Mouse (Mus musculus): ENCODE results near the gene Avpr1b. TPM values are rescaled to one million over a fixed set of nuclear protein-coding genes. Genes with fewer than 3 reads are reported as not detected.

Gene Avpr1b
- polyA plus RNA-seq, 1 experiment = not detected

DNA sequence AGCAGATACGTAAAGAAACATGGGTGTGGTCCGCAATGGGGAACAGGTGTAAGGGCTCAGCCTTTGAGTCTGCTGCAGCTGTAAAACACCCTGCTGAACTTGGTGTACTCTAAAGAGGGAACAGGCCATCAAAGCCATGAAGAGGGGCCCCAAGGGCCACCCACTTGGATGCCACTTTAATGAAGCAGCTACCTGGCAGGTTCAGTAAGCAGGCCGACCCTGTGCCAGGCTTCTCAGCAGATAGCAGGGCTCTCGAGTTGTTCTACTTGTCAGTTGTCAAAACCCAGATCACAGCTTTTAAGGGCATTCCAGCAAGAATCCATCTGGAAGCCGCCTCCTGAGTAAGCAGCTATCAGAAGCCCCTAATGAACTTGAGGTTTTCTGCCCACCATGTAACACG, 56.6 kb downstream of the Avpr1b start:
- no peak for TF ChIP-seq CTCF (IDR thresholded peaks at IDR 0.05; ENCODE audit: borderline replicate concordance, extremely low read depth, insufficient read depth, insufficient read length)
- TF ChIP-seq POLR2A (IDR thresholded peaks at IDR 0.05; ENCODE audit: borderline replicate concordance, extremely low read depth, insufficient read depth, insufficient read length, poor library complexity, severe bottlenecking) = no peak
- no peak for DNase-seq (ENCODE audit: low read depth)

DNA sequence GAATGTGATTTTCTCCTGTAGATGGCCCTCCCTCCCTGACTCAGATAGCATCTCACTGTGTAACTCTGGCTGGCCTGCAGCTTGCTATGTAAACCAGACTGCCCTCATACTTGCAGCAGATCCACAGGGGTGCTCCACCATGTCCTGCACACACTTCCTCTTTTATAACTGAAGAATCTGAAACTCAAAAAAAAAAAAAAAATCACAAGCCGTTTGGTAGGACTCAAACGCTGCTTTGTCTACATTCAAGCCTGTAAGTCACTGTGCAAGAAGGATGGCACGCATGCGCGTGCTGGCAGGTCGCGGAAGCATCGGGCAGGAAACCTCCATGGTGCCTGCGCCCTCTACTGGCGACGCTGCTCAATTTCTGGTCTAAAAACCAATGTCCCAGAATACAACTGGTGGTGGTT, 58.9 kb downstream of the Avpr1b start:
- peak; percentile 98 for DNase-seq (ENCODE audit: low read depth)
- no peak; the same call in 1 of the 2 replicates for TF ChIP-seq POLR2A (IDR thresholded peaks at IDR 0.05; ENCODE audit: borderline replicate concordance, extremely low read depth, insufficient read depth, insufficient read length, poor library complexity, severe bottlenecking)
- peak; percentile 98 for TF ChIP-seq CTCF (IDR thresholded peaks at IDR 0.05; ENCODE audit: borderline replicate concordance, extremely low read depth, insufficient read depth, insufficient read length)

DNA sequence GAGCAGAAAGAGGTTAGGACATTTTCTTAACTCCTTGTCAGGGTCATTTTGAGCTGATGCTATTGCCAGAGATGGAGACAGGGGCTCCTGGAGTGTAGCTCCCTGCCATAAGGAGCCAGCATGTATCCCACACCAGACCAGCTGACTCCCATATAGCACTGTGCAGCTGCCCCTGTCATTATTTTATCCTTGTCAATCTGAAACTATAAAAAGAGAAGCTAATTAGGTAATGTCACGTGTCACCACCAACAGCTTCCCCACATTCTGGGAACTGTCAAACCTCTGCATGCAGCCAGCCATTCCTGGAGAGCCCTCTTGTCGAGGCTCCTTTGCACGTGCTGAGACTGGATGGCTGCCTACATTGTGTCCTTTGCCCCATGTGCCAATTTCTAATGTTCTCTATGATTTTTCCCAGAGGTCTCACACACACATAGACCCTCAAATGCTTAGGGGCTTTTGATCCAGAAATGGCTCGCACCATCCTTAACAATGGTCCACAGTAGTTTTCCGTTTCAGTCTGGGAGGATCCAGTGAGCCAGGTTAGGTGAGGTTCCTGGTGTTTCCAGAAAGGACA, 60.6 kb downstream of the Avpr1b start:
- DNase-seq (ENCODE audit: low read depth) = peak; percentile 22
- TF ChIP-seq POLR2A (IDR thresholded peaks at IDR 0.05; ENCODE audit: borderline replicate concordance, extremely low read depth, insufficient read depth, insufficient read length, poor library complexity, severe bottlenecking) (no peak), CTCF (IDR thresholded peaks at IDR 0.05; ENCODE audit: borderline replicate concordance, extremely low read depth, insufficient read depth, insufficient read length) (no peak)

DNA sequence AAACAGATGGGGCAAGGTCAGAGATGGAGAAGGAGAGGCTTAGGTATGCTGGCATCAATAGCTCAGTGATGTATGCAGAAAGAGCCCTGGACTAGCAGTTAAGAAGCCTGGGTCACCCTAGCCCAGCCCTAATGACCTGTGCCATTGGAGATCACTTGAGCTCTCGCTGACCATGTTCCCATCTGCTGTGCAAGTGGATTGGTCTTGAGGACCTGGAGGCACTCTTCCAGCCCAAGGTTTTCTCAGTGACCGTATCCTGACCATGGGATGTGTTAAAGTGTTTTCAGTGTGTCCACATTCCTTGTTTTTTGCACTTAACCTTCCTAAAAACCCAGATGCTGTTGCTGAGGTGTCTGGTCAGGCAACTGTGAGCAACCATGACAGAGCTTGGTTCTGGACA, 61.2 kb downstream of the Avpr1b start:
- TF ChIP-seq POLR2A (IDR thresholded peaks at IDR 0.05; ENCODE audit: borderline replicate concordance, extremely low read depth, insufficient read depth, insufficient read length, poor library complexity, severe bottlenecking) (no peak), CTCF (IDR thresholded peaks at IDR 0.05; ENCODE audit: borderline replicate concordance, extremely low read depth, insufficient read depth, insufficient read length) (no peak)
- no peak for DNase-seq (ENCODE audit: low read depth)

DNA sequence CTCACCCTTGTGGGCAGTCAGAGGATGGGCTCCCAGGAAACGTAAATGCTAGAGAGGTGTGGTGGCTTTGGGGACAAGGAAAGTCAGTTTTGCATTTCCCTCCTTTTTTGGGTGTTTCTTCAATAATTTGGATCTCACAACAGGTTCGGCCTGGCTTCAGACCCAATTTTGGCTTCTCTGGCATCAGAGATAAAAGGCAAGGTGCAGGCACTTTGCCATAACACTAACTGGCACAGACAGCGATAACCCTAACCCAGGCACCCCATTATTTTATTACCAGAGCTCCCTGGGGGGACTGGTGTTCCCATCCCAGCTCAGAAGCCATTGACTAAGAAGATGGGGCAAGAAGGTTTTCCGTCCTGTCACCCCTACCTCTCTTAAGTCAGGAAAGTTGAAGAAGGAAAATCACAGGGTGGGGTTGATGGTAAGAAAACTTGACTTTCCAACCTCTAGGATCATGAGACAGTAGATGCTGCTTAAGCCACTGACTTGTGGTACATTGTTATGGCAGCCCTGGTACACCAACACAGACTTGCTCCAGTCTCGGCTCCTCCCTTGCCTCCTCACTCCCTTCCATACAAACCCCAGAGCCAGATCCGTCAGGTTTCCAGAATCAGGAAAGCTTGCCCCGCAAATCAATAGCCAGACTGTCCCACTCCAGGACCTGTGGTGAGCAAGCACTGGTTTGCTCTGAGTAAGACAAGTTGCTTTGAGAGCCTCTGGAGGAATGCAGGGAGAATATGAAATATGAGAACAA, 61.9 kb downstream of the Avpr1b start:
- TF ChIP-seq CTCF (IDR thresholded peaks at IDR 0.05; ENCODE audit: borderline replicate concordance, extremely low read depth, insufficient read depth, insufficient read length) (no peak), POLR2A (IDR thresholded peaks at IDR 0.05; ENCODE audit: borderline replicate concordance, extremely low read depth, insufficient read depth, insufficient read length, poor library complexity, severe bottlenecking) (no peak)
- no peak for DNase-seq (ENCODE audit: low read depth)

Other genes with a start within 250 kb of the Avpr1b start
- gene Srgap2, start 71.9 kb upstream of the Avpr1b start, polyA plus RNA-seq (2012; rRNA removed) = 31.5 and 51.1 TPM in 2 replicates
- 1.1 and 2.1 TPM in 2 replicates for gene Fam72a, start 71.3 kb upstream of the Avpr1b start, polyA plus RNA-seq (2012; rRNA removed)
- gene Ctse, start 39.1 kb downstream of the Avpr1b start, polyA plus RNA-seq (2012; rRNA removed) = 0.07 TPM in 1 of 2 replicates, not detected in the other
- 0.76 and 0.96 TPM in 2 replicates for gene Rab7b, start 89.5 kb downstream of the Avpr1b start, polyA plus RNA-seq (2012; rRNA removed)
- 0.10 and 0.14 TPM in 2 replicates for gene Slc26a9, start 144.8 kb downstream of the Avpr1b start, polyA plus RNA-seq (2012; rRNA removed)
- gene Pm20d1, start 198.1 kb downstream of the Avpr1b start, polyA plus RNA-seq (2012; rRNA removed) = 0.19 and 0.43 TPM in 2 replicates
- 21.9 and 25.4 TPM in 2 replicates for gene Slc41a1, start 228.3 kb downstream of the Avpr1b start, polyA plus RNA-seq (2012; rRNA removed)

Data from brain, embryonic 14.5 days (tissue).